Mouse (Mus musculus) left cerebral cortex, postnatal 14 days (tissue): Measurements from ENCODE around the gene Cdk9. TPM values are rescaled to one million over a fixed set of nuclear protein-coding genes. Genes with fewer than 3 reads are reported as not detected.

Experiments used
- DNase-seq, 2 experiments: peaks; one replicate each; pipeline ENCODE4 v3.0.0; 2021 to 2022; ENCODE audit warnings: low spot score in 2 of 2, mixed read lengths in 1 of 2
- intact Hi-C: fragments of 180-260 bp; cut with DNase I; formaldehyde crosslinking; loops from one replicate; pipeline ENCODE4 v1.15.1; 2025
- total RNA-seq, 2 experiments: library from RNA; stranded (reverse); gene quantifications; 2 replicates each; pipeline ENCODE4 v1.2.3; 2021

Cdk9 gene
- total RNA-seq, 2 experiments from 2014 or later, result 100 to 106 TPM

DNA sequence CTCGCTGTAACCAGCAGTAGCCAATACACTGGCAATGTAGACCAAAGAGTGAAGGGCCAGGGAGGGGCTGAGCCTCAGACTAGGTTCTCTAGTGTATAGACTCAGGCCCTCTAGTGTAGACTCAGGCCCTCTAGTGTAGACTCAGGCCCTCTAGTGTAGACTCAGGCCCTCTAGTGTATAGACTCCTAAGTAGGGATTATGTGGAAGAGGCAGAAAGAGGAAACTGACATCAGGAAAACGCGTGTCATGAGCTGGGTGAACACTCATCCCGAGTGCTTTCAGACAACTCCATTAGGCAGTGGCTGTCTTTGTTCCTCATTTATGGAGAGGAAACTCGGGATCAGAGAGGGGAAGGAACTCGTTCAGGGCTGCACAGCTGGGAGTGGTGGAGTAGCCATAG, 24.1 kb upstream of the Cdk9 start:
- intact Hi-C loops, result no loop called here
- no peak for DNase-seq

- intact Hi-C loops, result no loop called here
- DNase-seq, result no peak
Measured at GRCm38 (mm10) chr2:32736306-32736829, 23.5 kb upstream of the Cdk9 start.

GRCm38 (mm10) chr2:32734933-32735332, 22.1 kb upstream of the Cdk9 start:
- DNase-seq, result no peak
- intact Hi-C loops, result no loop called here

DNA sequence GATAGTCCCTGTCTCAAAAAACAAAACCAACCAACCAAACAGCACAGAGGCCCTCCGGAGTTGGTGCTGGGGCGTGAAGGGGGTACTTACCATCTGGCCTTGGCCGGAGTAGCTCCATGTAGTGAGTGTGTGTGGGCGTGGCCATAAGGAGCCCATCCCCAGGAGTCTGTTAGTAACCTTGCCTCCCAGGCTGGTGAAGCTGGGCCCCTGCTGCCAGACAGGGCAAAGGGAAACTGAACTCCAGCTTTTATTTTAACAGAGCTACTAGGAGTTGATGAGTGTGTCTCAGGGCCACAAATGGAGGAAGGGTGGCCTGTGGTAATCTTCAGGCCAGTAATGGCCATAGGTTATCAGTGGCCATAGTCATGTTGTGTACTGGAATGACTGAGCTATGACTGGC, 21.6 kb upstream of the Cdk9 start:
- intact Hi-C loops, result no loop called here

GRCm38 (mm10) chr2:32732695-32733094, 19.8 kb upstream of the Cdk9 start:
- intact Hi-C loops, result no loop called here
- no peak for DNase-seq

More for the DNA sequence above, 21.6 kb upstream of the Cdk9 start:
- DNase-seq, result no peak

DNA sequence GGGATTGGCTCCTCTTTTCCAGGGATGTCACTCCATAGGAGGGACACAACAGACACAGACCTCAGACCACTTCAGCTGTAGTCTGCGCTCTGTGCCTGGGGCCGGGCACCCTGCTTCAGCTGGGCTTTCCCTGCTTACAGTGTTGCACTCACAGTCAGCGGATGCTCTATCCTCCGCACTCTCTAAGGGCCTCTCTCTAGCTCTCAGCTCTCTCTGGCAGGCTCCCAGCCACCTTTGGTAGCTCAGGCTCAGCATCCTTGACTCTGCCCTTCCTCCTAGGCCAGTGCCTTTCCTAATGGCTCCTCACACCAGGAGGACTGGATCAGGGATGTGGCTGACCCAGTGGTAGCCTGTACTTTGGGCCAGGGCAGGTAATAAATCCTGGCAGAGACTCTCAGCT, 19.0 kb upstream of the Cdk9 start:
- intact Hi-C loops, result no loop called here
- no peak for DNase-seq

DNA sequence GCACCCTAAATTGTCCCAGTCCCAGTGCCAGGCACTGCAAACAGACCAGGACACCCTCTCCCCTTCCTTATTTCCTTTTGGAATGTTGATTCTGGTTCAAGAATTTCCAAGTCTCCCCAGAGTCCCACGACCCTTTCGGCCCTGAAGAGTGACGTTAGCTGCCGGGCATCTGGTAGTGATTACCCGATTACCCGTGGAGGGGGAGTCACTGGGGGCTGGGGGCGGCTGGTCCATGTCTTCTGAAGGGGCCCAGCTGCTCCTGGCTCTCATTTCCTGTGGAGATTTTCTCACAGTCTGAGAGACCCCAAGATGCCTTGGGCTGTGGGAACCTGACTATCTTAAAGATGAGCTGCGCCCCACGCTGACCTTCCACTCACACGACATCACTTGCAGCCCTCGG, 18.0 kb upstream of the Cdk9 start:
- intact Hi-C loops, result no loop called here
- DNase-seq, result no peak

- DNase-seq, result no peak
- intact Hi-C loops, result no loop called here
Measured at GRCm38 (mm10) chr2:32729547-32729946, 16.7 kb upstream of the Cdk9 start.

DNA sequence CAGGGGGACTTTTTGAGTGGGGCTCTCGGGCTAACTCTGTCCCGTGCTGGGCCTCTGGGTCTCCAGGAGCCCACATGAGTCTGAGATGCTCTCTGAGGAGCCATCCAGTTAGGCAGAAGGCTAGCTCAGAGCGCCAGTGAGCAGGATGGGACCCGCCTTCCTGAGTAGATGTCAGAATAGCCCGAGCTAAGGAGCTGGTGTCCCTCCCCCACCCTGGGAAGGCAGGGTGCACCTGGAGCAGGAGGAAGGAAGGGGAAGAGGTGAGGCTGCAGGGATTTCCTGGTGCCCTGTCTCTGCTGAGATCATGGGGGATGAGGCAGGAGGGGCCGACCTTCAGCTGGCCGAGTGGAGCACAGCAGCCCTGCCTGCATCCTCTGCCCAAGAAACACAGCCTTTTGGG, 15.6 kb upstream of the Cdk9 start:
- intact Hi-C loops, result no loop called here
- no peak for DNase-seq

DNA sequence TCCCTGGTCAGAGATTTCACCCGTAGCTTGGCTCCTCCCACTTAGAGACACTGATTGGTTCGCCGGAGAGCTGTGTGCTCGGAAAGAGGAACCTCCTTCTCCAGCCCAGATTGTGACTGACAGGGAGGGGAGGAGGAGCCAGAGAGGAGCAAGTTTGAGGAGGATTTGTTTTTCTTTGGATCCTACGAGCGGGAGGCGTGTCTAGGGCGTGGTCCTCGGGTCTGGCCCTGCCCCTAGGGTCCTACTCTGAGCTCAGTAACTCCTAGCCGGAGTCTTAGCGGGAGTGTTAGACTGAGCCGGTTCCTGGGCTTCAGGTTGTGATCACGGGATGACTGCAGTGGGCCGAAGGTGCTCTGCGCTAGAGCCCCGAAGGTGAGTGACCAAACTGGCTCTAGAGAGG, 14.6 kb upstream of the Cdk9 start:
- peak; percentile 84 to 89 for DNase-seq
- intact Hi-C loops, result no loop called here

GRCm38 (mm10) chr2:32724832-32725790, 12.2 kb upstream of the Cdk9 start:
- intact Hi-C loops, result no loop called here
- DNase-seq, result no peak

GRCm38 (mm10) chr2:32724149-32724548, 11.3 kb upstream of the Cdk9 start:
- intact Hi-C loops, result no loop called here
- no peak for DNase-seq

DNA sequence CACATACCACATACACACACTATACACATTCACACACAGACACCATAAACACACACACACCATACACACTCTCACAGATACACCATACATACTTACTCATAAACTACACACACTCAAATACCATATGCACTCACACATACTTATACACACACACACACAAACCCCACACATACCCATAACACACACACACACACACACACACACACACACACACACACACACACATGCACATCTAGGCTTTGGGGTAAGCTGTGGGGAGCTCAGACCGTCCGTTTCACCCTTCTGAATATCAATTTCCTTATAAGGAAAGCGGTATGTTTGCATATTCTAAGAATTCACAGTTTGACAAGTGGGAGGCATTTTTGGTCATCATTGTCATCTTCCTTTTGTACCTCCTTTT, 9.7 kb upstream of the Cdk9 start:
- DNase-seq, result no peak
- intact Hi-C loops, result no loop called here

GRCm38 (mm10) chr2:32722046-32722445, 9.2 kb upstream of the Cdk9 start:
- DNase-seq, result no peak
- intact Hi-C loops, result no loop called here

GRCm38 (mm10) chr2:32720681-32721229, 7.9 kb upstream of the Cdk9 start, which contains the start of gene Sh2d3c:
TSS of gene Sh2d3c (plus strand) at chr2:32721055.
- peak in 1 of 2 experiments; percentile 43 for DNase-seq
- intact Hi-C loops, result no loop called here

DNA sequence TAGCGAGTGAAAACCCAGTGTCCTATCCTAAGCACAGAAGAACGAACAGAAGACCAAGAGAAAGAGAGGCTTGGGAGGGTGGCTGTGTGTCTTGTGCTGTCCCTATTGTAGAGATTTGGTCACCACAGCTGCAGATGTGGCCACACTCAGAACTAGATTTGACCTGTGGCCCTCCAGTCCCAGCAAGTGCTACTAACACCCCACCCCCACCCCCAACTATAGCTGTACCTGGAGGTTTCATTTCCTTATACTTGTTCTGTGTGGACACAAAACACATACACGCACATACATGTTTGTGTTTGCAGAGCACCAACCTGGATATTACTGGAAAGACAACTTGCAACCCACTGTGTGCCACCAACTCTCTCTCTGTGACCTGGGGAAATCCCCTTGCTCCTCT, 7.2 kb upstream of the Cdk9 start:
- intact Hi-C loops, result no loop called here
- no peak for DNase-seq

DNA sequence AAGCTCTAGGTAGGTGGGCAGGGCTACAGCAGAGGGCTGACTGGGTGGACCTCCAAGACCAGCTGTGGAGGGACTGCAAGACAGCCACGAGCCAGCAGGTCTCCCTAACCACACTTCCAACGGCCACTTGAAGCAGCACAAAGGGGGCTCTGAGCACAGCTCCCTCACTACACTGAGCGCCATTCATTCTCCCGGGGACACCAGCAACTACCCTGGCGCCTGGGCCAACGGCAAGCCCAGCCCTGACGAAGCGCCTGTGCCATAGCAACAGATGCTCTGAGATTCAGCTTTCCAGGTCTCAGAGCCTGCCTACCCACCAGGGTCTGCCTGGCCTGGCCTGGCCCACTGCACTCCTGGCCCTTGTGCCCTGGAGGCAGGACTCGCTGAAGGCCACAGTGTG, 5.9 kb upstream of the Cdk9 start:
- DNase-seq, result peak; percentile 54 to 59
- intact Hi-C loops, result no loop called here

GRCm38 (mm10) chr2:32714987-32715425, 2.1 kb upstream of the Cdk9 start:
- intact Hi-C loops, result no loop called here
- no peak for DNase-seq

DNA sequence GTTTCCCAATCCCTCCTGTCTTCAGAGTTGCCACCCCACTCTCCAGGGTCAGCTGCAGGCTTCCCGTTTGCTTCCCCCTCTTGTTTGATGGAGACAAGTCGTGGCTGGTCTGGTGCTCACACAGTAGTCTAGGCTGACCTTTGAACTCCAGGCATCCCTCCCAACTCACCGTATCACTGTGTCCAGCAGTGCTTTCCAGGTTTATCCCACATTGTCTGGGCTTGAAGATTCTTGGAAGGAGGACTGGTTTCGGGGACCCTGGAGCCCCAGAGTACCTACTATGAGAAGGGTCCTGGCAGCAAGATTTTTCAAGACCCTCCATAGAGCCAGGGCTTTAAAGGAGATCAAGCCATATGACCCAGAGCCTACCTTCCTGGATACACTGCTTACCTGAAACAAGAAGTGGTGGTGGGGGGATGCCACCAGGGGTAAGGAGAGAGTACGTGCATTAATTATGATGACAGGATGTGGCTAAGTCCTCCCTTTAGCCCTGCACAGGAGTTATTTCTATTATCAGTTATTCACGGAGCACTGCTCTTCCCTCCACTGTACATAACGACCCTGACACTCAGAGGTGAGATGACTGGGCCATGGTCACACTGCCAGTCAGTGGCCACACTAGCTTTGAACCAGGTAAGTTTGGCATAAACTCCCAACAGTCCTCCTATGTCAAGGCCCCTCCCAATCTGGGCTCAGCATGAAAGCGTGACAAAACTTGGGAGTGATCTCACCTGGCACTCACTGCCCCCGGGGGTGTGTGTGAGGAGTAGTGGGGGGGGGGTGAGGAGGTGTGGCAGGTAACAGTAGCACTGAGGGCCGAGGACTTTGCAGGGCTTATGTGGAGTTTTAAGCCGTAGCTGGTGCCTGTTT, 1.5 kb upstream of the Cdk9 start:
- DNase-seq, result no peak
- intact Hi-C loops, result no loop called here

DNA sequence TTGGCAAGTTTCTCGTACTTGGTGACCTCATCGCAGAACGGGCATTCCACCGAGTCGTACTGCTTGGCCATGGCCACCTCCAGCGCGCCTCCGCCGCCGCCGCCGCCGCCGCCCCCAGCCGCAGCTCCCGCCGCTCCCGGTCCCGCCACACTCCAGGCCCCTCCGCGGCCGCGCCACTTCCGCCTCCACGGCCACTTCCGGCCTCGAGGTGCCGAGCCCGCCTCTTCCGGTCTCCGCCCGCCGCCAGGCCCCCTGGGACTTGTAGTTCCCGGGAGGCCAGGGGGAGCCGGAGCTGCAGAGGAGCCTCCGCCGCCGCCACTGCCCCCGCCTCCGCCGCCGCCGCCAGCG, 316 bp downstream of the Cdk9 start:
- DNase-seq, result peak; percentile 92 to 94

More for the DNA sequence above, 316 bp downstream of the Cdk9 start:
- intact Hi-C loops, result no loop called here
